Mouse (Mus musculus): Measurements from ENCODE around the gene Atg101.

DNA sequence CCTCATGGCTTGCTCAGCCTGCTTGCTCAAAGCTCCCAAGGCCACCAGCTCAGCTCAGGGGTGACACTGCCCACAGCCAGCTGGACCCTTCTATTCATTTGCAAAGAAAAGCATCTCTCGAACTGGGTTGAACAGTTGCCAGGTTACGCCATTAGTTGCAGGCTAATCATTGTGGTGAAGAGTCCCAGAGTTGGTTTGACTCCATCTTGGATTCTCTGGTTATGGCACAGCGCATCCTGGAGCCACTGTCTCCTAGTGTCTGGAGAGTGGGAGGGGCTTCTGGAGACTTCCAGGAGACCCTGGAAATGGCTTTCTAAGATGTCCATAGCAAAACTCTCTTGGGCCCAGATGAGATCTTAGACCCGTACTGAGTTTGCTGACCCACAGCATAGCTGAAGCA, 31.3 kb downstream of the Atg101 start:
- no peak for TF ChIP-seq ZMIZ1 (IDR thresholded peaks at IDR 0.05; ENCODE audit: low read depth, low read length)
- no peak for TF ChIP-seq ZNF384 (IDR thresholded peaks at IDR 0.05; ENCODE audit: low read depth, low read length)
- TF ChIP-seq EP300 (IDR thresholded peaks at IDR 0.05; ENCODE audit: low read depth in 1 of 2, low read length in 2 of 2): no peak
- TF ChIP-seq CTCF (IDR thresholded peaks at IDR 0.05 in 2 of 3, conservative IDR thresholded peaks at IDR 0.05 in 1 of 3; ENCODE audit: control insufficient read depth in 1 of 3, insufficient read depth in 1 of 3, low read depth in 2 of 3, low read length in 3 of 3, poor library complexity in 1 of 3, severe bottlenecking in 1 of 3): no peak
- no peak for TF ChIP-seq ZKSCAN1 (IDR thresholded peaks at IDR 0.05; ENCODE audit: low read depth, low read length)
- TF ChIP-seq MXI1 (IDR thresholded peaks at IDR 0.05; ENCODE audit: low read depth, low read length): no peak
- TF ChIP-seq JUND (IDR thresholded peaks at IDR 0.05; ENCODE audit: low read depth, low read length): no peak
- no peak for TF ChIP-seq POLR2A (IDR thresholded peaks at IDR 0.05; ENCODE audit: control insufficient read depth in 1 of 2, insufficient read depth in 1 of 2, low read depth in 1 of 2, low read length in 2 of 2, poor library complexity in 1 of 2)
- TF ChIP-seq SIN3A (IDR thresholded peaks at IDR 0.05; ENCODE audit: low read length): no peak
- no peak for TF ChIP-seq ZC3H11A (IDR thresholded peaks at IDR 0.05; ENCODE audit: low read depth, low read length)
- TF ChIP-seq KAT2A (conservative IDR thresholded peaks at IDR 0.05; ENCODE audit: low read depth, low read length): no peak
- no peak for TF ChIP-seq NRF1 (IDR thresholded peaks at IDR 0.05; ENCODE audit: insufficient read depth, low read depth, low read length, poor library complexity, severe bottlenecking)
- TF ChIP-seq NELFE (IDR thresholded peaks at IDR 0.05; ENCODE audit: low read depth, low read length): peak; percentile 23; the same call in 1 of the 2 replicates

Data from MEL (cell line).